Mouse (Mus musculus): ENCODE data around the gene Ramp2.
A peak's percentile ranks its signal among the peaks of the same experiment; 100 is the strongest.

Ramp2 gene

DNA sequence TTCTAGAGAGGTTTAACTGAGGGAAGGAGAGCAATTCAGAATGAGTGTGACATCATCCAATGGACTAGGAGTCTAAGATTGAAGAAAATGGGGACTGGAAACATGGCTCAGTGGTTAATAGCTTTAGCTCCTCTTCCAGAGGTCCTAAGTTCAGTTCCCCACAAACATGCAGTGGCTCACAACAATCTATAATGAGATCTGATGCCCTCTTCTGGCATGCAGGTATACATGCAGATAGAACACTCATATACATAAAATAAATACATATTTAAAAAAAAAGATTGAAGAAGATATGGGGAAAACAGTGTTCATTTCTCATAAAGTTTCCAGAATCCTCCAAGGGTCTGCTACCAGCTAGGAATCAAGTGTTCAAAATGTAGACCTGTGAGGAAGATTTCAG lies 10.4 kb upstream of the Ramp2 start:
- no peak for DNase-seq (ENCODE audit: low spot score in 2 of 2)

DNA sequence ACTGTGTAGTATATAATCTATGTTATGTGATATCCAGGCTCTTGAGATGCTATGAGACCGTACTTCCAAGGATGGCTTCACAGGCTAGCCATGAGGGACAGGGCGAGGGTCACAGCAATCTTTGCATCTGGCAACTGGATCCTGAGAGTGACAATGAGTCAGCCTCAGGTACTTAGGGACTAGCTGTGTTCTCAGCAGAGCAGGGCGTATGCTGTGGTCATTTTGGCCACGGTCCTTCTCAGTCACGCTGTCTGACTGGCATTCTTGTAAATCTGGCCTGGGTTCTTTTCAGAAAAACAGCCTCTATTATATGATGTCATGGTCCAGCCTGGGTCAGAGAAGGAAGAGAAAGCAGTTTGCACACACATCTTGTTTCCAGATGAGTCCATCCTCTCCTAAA lies 9.0 kb upstream of the Ramp2 start:
- no peak for DNase-seq (ENCODE audit: low spot score in 2 of 2)

DNA sequence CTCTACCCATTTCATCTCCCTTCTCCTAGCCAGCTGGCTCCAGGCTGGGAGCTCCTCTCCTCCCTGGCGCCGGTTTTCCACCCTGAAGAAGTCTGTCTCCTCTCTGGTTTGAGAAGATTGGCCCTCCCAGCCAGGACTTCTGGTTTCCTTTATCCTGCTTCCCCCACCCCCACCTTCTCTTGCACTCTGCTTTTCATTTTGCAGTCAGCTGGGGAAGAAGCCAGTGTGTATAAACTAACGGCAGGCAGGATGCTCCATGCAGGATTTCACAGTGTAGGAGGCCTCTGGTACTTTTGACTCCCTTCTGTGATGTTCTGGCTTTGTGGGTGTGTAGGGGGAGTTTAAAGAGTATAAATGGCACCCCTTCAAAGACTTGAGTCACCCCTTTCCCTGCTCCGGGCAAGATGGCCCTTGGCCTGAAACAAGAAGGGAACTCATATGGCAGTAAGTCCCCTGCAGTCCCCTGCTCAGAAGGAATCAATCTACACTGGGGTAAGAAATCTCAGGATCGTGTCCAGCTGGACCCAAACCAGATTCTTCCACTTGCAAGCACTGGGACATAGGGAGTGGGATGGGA lies 7.7 kb upstream of the Ramp2 start:
- no peak for DNase-seq (ENCODE audit: low spot score in 2 of 2)

DNA sequence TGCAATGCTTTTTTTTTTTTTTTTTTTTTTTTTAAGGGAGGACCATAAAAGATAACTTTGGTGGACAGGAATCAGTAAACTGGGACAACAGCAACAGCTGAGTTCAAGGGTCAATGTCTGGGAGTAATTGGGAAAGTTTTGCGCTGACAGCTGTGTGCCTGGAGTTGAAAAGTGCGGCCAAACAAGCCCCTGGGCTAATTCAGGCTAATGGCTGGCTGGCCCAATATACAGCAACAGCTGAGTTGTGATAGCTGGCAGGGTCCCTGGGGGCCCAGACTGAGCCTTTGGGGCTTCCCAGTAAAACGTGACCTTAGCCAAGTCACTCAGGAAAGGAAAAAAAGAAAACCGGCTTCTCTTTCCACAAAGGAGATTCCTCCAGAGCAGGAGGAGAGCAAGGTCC lies 757 bp upstream of the Ramp2 start:
- DNase-seq (ENCODE audit: low spot score in 2 of 2), result no peak

DNA sequence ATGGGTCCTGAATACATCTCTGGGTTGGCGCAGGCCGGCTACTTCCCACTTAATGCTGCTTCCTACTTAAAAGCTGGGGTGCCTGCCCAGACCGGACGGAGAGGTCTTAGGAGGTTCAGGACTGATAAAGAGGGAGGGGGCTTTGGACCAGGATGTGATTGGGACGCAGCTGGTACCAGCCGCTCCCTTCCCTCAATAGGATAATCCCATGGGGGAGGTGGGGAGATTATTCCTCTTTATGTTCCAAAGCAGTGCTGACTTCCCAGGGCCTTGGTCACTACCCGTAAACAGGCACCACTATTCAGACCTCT lies 829 bp downstream of the Ramp2 start:
- DNase-seq (ENCODE audit: low spot score in 2 of 2), result no peak

DNA sequence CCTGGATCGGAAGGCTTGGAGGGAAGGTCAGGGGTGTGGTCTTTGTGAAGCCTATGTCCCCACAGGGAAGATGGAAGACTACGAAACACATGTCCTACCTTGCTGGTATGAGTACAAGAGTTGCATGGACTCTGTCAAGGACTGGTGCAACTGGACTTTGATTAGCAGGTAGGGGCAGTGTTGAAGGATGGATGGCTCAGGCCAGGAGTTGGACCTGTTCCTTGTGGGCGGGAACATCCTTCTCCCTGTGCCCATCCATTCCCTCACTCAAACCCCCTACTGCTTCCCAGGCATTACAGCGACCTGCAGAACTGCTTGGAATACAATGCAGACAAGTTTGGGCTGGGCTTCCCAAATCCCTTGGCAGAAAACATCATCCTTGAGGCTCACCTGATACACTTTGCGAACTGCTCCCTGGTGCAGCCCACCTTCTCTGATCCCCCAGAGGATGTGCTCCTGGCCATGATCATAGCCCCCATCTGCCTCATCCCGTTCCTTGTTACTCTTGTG lies 1.7 kb downstream of the Ramp2 start:
- DNase-seq (ENCODE audit: low spot score in 2 of 2), result no peak

DNA sequence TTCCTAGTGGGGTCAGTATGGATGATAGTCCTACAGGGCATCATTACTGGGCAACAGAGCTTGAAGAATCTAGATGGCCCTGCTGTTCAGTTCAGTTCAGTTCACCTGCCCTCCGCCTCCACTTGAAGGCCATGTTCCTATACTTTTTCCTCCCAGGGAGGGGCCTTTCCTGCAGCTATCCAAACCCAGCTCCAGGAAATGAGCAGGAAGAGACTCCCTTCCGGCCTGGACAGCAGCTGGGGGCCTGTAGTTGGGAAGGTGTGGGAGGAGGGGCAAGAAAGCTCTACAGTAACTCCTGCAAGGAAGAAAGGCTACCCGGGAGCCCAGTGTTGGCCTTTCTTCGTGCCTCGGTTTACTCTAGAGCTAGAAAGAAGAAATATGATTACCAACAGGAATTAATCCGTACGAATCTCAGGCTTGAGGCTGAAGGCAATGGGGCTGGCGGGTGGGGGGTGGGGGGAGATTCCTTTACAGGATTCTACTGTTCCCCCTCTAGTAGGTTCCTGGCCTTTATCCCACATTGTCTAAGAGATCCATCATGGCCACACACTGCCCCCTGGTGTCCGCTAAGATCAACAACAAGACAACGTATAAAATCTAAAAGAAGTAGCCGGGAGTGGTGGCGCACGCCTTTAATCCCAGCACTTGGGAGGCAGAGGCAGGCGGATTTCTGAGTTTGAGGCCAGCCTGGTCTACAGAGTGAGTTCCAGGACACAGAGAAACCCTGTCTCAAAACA lies 2.6 kb downstream of the Ramp2 start:
- peak in 1 of 2 experiments; percentile 53 for DNase-seq (ENCODE audit: low spot score in 2 of 2)

DNA sequence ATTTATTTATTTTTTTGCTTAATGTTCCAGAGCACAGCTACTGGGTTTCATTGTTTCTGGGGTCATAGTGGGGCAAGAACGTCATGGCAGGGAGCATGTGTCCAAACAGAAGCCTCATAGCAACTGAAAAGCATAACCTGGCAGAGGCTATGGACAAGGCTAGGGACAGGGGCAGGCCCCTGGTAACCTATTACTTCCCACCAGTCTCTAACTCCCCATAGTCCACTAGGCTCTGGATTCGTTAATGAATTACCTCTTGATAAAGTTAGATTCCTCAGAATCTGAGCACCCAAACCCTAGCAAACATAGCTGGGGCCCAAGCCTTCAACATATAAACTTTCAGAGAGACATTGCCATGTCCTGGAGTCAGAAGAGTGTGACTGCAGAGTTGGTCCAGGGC lies 5.2 kb downstream of the Ramp2 start:
- DNase-seq (ENCODE audit: low spot score in 2 of 2), result no peak

DNA sequence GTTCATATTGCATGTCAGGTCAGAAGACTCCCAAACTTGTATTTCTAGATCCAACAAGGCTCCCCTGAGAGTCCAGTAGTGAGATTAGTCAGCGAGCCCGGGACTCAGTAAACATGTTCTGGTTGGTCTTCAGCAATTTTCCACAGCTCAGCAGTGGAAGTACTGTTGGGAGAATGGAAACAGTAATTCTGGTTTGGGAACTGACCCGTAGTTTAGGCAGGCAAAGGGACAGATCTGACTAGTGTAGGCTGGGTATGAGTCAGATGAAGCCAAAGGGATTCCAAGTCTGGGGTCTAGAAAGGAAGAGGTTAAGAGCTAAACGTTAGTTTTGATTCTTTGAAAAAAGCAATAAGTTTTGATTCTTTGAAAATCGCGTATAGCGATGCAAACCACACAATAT lies 7.1 kb downstream of the Ramp2 start:
- no peak for DNase-seq (ENCODE audit: low spot score in 2 of 2)

DNA sequence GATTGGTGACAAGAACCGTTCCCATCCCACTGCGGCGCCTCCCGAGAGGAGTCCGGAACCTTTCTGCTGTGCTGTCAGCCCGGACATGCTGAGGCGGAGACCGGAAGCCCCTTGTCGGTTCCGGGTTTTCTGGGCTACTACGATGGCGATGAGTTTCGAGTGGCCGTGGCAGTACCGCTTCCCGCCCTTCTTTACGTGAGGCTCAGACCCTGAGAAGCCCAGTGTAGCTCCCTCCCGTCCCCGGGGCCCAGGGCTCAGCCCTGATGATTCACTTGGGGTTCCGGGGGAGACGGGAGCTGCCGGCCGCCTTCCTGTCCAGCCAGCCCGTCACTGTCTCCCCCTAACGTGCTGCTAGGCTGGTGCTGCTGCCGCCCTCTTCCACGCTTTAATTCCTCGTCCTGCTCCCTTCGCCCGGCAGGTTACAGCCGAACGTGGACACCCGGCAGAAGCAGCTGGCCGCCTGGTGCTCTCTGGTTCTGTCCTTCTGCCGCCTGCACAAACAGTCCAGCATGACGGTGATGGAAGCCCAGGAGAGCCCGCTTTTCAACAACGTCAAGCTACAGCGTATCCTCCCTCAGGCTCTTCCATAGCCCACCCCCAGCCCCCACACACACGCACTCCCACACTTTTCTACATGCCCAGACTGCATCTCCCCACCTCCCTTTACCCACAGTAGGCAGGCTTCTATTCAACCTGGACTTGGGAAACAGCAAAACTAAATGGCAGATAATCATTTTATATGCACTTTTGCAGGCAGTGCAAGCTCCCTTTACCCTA lies 8.0 kb downstream of the Ramp2 start, which contains the start of gene Vps25:
Vps25 (plus strand) TSS at position 95 of the 777 bp plus-strand sequence.
- DNase-seq (ENCODE audit: low spot score in 2 of 2), result peak; percentile 84 to 87

DNA sequence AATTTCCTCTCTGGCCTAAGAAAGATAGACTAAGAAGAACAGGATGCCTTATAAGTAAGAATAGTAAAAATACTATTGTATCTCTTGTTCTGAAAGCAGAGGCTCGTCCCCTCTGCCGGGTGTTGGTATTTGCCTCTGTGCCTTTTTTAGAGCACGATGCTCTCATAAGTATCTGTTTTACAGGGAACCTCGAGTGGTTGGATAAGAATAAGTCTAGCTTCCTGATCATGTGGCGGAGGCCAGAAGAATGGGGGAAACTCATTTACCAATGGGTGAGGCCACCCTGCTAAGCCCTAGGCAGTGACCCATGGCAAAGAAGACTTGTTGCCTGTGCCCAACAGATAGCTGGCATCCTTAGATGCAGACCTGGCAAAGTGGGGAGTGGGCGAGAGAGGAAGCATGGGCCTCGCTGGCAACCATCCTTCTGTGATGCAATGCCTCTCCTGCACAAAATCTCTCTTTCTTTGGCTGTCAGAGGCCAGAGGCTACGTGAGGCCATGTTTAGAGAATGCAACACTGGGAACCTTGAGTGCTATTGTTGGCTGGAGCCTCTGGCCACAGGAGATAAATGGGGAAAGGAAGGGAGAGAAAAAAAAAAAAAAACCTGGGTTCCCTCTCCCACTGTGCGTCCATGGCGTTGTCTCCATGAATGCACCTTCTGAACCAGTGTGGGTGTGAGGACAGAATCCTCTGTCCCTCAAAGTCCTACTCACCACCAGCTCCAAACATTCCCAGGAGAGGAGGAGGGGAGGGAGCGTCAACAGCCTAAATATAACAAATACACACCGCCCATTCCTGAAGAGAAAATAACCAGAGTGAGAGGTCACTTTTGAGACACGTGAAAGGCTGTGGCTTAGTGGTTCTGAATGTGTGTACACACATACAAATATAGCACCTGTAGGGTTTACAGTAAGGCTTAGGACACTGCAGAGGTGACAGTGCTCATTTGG lies 10.3 kb downstream of the Ramp2 start:
- no peak for DNase-seq (ENCODE audit: low spot score in 2 of 2)

DNA sequence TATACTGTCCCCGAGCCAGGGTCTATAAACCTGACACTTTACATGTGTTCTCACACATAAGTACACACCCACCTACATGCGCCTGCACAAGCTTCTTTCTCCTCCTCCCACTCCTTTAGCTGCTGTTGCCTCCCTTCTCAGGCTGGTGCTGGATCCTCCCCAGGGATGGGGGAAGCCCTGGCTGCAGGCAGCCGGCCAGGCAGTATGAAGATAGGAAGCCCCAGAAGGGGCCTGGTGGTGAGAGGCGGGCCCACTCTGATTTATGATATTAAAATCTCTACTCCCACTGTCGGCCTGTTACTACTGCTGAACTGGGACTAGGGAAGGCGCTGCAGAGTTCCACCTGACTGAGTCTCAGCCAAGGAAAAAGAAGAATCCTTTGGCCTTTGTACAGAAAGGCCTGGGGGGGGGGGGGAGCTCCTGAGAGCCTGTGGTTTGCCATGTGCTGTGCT lies 13.5 kb downstream of the Ramp2 start:
- no peak for DNase-seq (ENCODE audit: low spot score in 2 of 2)

DNA sequence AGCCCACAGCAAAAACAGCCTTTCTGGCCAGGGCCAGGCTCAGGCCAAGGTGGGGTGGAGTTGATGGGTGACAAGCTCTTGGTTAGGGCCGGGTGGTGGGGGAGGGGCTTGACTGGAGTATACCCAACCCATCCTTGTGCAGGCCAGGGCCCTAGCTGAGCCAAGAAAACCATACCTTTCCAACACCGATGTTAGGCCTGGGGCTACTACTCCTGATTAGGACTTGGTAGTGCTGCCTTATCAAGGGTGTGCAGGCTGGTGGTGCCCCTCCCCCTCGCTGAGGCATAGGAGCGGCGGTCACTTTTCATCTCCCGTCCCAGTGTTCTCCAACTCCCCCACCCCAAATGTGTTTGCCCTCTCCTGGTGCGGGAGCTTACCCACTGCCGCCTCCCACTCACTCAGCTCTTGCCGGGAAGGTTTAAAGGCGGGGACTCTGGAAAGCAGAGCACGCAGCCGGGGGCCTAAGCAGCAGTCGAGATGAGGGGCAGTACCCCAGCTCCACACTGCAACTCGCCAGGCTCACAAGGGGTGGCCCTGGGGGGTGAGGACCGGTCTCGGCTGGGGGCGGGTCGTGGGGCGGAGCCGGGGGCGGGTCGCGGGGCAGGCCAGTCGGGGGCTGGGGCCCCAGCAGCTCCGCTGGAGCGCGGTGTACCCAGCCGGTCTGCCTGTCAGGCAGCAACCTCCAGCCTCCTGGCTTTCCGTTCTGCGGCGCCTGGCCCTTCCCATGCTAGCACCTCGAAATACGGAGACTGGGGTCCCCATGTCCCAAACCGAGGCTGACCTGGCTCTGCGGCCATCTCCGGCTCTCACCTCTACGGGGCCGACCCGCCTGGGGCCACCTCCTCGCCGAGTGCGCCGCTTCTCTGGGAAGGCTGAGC lies 14.4 kb downstream of the Ramp2 start, which contains the start of gene Wnk4:
Wnk4 (plus strand) TSS at position 620 of the 878 bp plus-strand sequence.
- DNase-seq (ENCODE audit: low spot score in 2 of 2), result peak; percentile 57 to 62

DNA sequence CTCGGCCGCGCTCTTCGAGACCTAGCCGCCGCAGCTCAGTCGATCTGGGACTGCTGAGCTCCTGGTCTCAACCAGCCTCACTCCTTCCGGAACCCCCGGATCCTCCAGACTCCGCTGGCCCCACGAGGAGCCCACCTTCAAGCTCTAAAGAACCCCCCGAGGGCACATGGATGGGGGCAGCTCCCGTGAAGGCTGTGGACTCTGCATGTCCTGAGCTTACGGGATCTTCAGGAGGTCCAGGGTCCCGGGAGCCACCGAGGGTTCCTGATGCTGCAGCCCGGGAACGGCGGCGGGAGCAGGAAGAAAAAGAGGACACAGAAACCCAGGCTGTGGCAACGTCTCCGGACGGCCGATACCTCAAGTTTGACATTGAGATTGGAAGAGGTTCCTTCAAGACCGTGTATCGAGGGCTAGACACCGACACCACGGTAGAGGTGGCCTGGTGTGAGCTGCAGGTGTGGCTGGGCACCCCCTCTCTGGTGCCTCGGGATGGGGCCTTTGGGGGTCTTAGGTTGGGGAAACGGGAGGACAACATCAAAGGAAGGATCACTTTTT lies 15.1 kb downstream of the Ramp2 start:
- DNase-seq (ENCODE audit: low spot score in 2 of 2), result no peak

DNA sequence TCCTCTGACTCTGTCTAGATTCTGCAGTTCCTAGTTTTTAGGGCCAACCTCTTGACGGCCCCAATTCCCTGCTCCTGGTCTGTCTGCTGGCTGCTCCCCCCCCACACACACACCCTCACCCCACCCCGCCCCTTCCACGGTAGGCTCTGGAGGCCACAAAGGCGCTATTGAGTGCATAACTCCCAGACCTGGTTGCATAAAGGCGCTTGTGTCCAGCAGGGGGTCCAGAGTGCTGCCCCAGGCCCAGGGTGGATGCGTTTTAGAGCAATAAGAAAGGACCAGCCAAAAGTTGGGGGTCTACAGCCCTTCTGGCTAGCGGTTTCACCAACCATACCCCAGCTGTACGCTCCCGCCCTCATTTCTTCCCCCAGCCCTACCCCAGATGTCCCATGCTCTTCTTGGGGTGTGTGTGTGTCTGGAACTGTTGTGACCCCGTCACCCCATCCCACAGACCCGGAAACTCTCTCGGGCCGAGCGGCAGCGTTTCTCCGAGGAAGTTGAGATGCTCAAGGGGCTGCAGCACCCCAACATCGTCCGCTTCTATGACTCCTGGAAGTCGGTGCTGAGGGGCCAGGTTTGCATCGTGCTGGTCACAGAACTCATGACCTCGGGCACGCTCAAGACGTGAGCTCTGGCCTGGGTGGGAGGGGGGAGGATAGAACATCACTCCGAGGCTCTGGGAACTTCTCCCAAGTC lies 16.6 kb downstream of the Ramp2 start:
- DNase-seq (ENCODE audit: low spot score in 2 of 2), result no peak

DNA sequence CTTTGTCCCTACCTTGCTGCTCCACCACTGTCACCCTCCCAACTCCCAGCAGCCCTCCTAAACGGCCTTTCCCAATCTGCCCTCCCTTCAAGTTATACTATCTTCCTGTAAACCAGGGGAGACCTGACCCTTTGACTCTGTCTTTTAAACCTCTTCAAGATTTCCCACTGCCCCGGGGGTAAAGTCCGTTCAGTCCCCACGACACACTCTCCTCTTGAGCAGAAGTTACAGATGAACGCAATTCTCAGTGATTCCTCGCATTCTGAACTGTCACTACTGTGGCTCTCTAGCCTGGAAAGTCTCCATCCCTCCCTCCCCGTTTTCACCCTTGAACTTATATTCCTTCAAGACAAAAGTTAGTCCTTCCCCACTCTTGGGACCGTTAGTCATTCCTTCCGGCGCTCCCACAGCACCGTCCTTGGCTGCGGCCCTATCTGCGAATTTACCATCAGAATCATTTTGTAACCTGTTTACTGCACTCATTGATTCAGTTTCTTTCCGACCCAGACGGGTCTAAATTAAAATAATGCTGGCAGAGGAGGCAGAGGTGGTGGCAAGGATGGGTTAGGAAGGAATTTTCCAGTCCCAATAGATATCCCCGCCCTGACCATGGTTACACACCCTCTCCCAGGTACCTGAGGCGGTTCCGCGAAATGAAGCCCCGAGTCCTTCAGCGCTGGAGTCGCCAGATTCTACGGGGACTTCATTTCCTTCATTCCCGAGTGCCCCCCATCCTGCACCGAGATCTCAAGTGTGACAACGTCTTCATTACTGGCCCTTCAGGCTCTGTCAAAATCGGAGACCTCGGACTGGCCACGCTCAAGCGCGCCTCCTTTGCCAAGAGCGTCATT lies 17.5 kb downstream of the Ramp2 start:
- DNase-seq (ENCODE audit: low spot score in 2 of 2), result no peak

DNA sequence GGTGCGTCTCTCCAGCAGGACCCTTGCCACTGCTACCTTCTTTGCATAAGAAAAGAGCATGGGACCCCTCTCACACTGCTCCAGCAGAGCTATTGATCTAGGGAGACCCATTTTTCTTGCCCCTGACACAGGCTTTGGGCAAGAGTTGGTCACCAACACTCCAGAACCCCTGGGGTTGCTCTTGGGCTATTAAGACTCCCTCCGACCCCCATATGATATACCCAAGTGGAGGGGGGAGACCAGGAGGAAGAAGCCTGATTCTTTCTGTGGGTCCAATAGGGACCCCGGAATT lies 18.1 kb downstream of the Ramp2 start:
- no peak for DNase-seq (ENCODE audit: low spot score in 2 of 2)

DNA sequence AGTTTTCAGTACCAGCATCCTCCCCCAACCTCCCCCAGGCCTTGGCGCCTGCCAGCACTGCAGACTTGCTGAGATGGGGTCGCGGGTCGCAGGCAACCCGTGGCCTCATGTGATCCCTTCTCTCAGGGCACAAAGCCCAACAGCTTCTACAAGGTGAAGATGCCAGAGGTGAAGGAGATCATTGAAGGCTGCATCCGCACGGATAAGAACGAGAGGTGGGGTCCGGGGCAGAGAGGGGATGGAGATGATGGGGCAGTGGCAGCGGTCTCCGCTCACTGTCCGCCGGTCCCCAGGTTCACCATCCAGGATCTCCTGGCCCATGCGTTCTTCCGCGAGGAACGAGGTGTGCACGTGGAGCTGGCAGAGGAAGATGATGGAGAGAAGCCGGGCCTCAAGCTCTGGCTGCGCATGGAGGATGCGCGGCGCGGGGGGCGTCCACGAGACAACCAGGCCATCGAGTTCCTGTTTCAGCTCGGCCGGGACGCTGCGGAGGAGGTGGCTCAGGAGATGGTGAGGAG lies 19.2 kb downstream of the Ramp2 start:
- no peak for DNase-seq (ENCODE audit: low spot score in 2 of 2)

DNA sequence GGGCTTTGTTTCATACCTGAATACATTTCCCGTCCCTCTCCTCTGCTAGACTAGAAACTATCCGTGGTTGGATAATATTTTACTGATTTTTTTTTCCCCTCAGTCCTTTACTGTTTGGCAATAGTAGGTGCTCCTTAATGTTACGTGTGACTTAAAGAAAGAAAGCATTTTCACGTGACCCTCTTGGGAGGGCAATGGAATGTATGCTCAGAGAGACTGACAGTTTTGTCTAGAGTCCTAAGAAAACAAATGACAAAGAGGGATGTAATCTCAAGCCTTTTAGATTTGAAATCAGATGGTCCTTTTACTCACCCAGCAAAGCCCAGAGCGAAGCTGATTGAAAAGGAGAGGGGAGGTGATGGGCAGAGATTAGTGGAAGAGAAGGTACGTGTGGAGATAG lies 20.1 kb downstream of the Ramp2 start:
- no peak for DNase-seq (ENCODE audit: low spot score in 2 of 2)

Data from urinary bladder, postnatal 36 days (tissue).